Mouse (Mus musculus) left cerebral cortex, postnatal 14 days (tissue): Measurements from ENCODE around the gene Ms4a12. TPM values are rescaled to one million over a fixed set of nuclear protein-coding genes. Genes with fewer than 3 reads are reported as not detected.

Experiments
- total RNA-seq, 2 experiments: library from RNA; stranded (reverse); gene quantifications; 2 replicates each; pipeline ENCODE4 v1.2.3; 2021

The Ms4a12 gene
- total RNA-seq, 2 experiments from 2014 or later: not detected

Other genes starting within 250 kb of the Ms4a12 start
- gene Ms4a15, start 239.2 kb downstream of the Ms4a12 start, total RNA-seq: under 1 TPM in 1 of 2 experiments, not detected in 1; 0.80 TPM
- gene Ms4a18, start 214.4 kb downstream of the Ms4a12 start, total RNA-seq: not detected
- not detected for gene Ms4a8a, start 151.3 kb downstream of the Ms4a12 start, total RNA-seq
- gene 1700017D01Rik, start 101.6 kb downstream of the Ms4a12 start, total RNA-seq: not detected
- gene 1700025F22Rik, start 67.1 kb downstream of the Ms4a12 start, total RNA-seq: not detected
- not detected for gene Ms4a13, start 35.7 kb downstream of the Ms4a12 start, total RNA-seq
- gene Ms4a1, start 33.8 kb upstream of the Ms4a12 start, total RNA-seq: under 1 TPM in 1 of 2 experiments, not detected in 1; 0.15 TPM
- gene Ms4a5, start 51.4 kb upstream of the Ms4a12 start, total RNA-seq: not detected
- gene Ms4a14, start 82.0 kb upstream of the Ms4a12 start, total RNA-seq: not detected
- under 1 TPM; 0.20 to 0.59 TPM for gene Ms4a7, start 103.7 kb upstream of the Ms4a12 start, total RNA-seq
- 1 to 10 TPM in 1 of 2 experiments, under 1 TPM in 1; 0.97 to 1.8 TPM for gene Ms4a4a, start 143.1 kb upstream of the Ms4a12 start, total RNA-seq
- gene Ms4a4c, start 172.3 kb upstream of the Ms4a12 start, total RNA-seq: not detected
- gene Ms4a4b, start 211.1 kb upstream of the Ms4a12 start, total RNA-seq: not detected
- gene Ms4a6c, start 236.9 kb upstream of the Ms4a12 start, total RNA-seq: 1 to 10 TPM; 1.8 to 2.2 TPM